Mouse (Mus musculus) v-Abl transformed pro-B cells (cell line): Measurements from ENCODE around the gene Glp1r.

Experiments used
- in situ Hi-C, 2 experiments: fragments of 400-800 bp; cut with MboI; formaldehyde crosslinking; loops; one replicate each; pipeline ENCODE4 v1.15.1; 2025; ENCODE audit not compliant: unreplicated experiment in 2 of 2

Glp1r gene

GRCm38 (mm10) chr17:30910866-30911731 lies 9.5 kb downstream of the Glp1r start:
- in situ Hi-C loops: no loop called here

GRCm38 (mm10) chr17:30911732-30912088 lies 10.1 kb downstream of the Glp1r start:
- in situ Hi-C loops: no loop called here

GRCm38 (mm10) chr17:30912536-30912935 lies 10.9 kb downstream of the Glp1r start:
- in situ Hi-C loops: no loop called here

- in situ Hi-C loops: no loop called here
Observed at GRCm38 (mm10) chr17:30914264-30914663, 12.6 kb downstream of the Glp1r start.

- in situ Hi-C loops: no loop called here
Observed at GRCm38 (mm10) chr17:30923566-30923965, 21.9 kb downstream of the Glp1r start.

- in situ Hi-C loops: no loop called here
Observed at GRCm38 (mm10) chr17:30930827-30931226, 29.2 kb downstream of the Glp1r start.

GRCm38 (mm10) chr17:30932836-30933235 lies 31.2 kb downstream of the Glp1r start:
- in situ Hi-C loops: no loop called here

- in situ Hi-C loops: no loop called here
Observed at GRCm38 (mm10) chr17:30935301-30935700, 33.7 kb downstream of the Glp1r start.

- in situ Hi-C loops: no loop called here
Observed at GRCm38 (mm10) chr17:30938554-30938953, 36.9 kb downstream of the Glp1r start.

- in situ Hi-C loops: loop anchor here (5.0 kb wide), 2 partner anchors 56 to 131 kb away; no protein-coding TSS in a partner anchor
Observed at GRCm38 (mm10) chr17:30948382-30948781, 46.8 kb downstream of the Glp1r start.

- in situ Hi-C loops: loop anchor here (5.0 to 25.0 kb wide), 3 partner anchors 136 to 987 kb away; no protein-coding TSS in a partner anchor
Observed at GRCm38 (mm10) chr17:30950780-30951179, 49.2 kb downstream of the Glp1r start.

GRCm38 (mm10) chr17:30951600-30951999 lies 50.0 kb downstream of the Glp1r start:
- in situ Hi-C loops: loop anchor here (5.0 to 25.0 kb wide), 3 partner anchors 137 to 986 kb away; no protein-coding TSS in a partner anchor

GRCm38 (mm10) chr17:30954340-30954739 lies 52.7 kb downstream of the Glp1r start, which contains the start of gene Umodl1:
Gene Umodl1 (plus strand): TSS chr17:30954640.
- in situ Hi-C loops: loop anchor here (5.0 to 25.0 kb wide), 3 partner anchors 140 to 983 kb away; no protein-coding TSS in a partner anchor

GRCm38 (mm10) chr17:30961936-30962592 lies 60.4 kb downstream of the Glp1r start:
- in situ Hi-C loops: loop anchor here in 1 of 2 experiments (25.0 kb wide), 1 partner anchor 975 kb away; no protein-coding TSS in a partner anchor

GRCm38 (mm10) chr17:30962880-30963279 lies 61.3 kb downstream of the Glp1r start:
- in situ Hi-C loops: loop anchor here in 1 of 2 experiments (25.0 kb wide), 1 partner anchor 974 kb away; no protein-coding TSS in a partner anchor

- in situ Hi-C loops: loop anchor here in 1 of 2 experiments (25.0 kb wide), 1 partner anchor 967 kb away; no protein-coding TSS in a partner anchor
Observed at GRCm38 (mm10) chr17:30969983-30970382, 68.4 kb downstream of the Glp1r start.

- in situ Hi-C loops: loop anchor here in 1 of 2 experiments (25.0 kb wide), 1 partner anchor 965 kb away; no protein-coding TSS in a partner anchor
Observed at GRCm38 (mm10) chr17:30971877-30972276, 70.3 kb downstream of the Glp1r start.

GRCm38 (mm10) chr17:30973332-30973731 lies 71.7 kb downstream of the Glp1r start:
- in situ Hi-C loops: loop anchor here in 1 of 2 experiments (25.0 kb wide), 1 partner anchor 964 kb away; no protein-coding TSS in a partner anchor

- in situ Hi-C loops: loop anchor here (25.0 kb wide), 2 partner anchors 635 to 1035 kb away; no protein-coding TSS in a partner anchor
Observed at GRCm38 (mm10) chr17:30977290-30977689, 75.7 kb downstream of the Glp1r start.

- in situ Hi-C loops: loop anchor here (25.0 kb wide), 2 partner anchors 634 to 1034 kb away; no protein-coding TSS in a partner anchor
Observed at GRCm38 (mm10) chr17:30978556-30978955, 76.9 kb downstream of the Glp1r start.

- in situ Hi-C loops: loop anchor here (25.0 kb wide), 2 partner anchors 629 to 1029 kb away; no protein-coding TSS in a partner anchor
Observed at GRCm38 (mm10) chr17:30983521-30983920, 81.9 kb downstream of the Glp1r start.
